Mouse (Mus musculus): ENCODE data around the gene Sgk2. TPM values are rescaled to one million over a fixed set of nuclear protein-coding genes. Genes with fewer than 3 reads are reported as not detected.

The Sgk2 gene
- polyA plus RNA-seq, 1 experiment from 2014 or later = not detected

DNA sequence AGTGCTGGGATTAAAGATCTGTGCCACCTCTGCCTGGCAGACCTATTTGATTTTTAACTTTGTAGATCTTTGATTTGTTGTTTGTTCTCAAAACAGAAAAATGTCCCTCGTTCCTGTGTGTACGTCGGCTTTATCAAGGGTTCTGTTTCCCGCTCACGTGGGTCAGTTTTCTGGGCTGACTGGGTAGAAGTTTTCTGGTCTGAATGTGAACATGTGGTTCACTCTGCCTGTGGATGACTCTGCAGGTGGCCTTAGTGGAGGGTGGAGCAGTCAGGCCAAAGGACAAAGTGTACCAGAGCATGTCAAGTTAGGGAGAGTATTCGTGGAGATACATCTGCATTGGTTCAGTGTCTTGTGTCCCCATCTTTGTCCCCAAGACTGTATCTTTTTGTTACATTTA, 2.7 kb upstream of the Sgk2 start:
- Histone ChIP-seq H3K36me3 (ENCODE audit: control insufficient read depth, insufficient read depth) (no peaks in the 10 kb centered on the region), H3K4me3 (replicated peaks; ENCODE audit: low read length) (no peak overlapping the region), H3K27me3 (replicated peaks; ENCODE audit: control insufficient read depth, insufficient read depth, low read length) (no peaks in the 10 kb centered on the region), H3K9ac (replicated peaks; ENCODE audit: low read depth, low read length) (no peak overlapping the region), H3K4me2 (ENCODE audit: low read length) (no peak overlapping the region), H3K27ac (ENCODE audit: low read length) (no peak overlapping the region), H3K4me1 (replicated peaks; ENCODE audit: control insufficient read depth, insufficient read depth, low read length) (0 out of 2 replicates have a peak, but pooled peaks cover 3% of the 10 kb centered on the region), H3K9me3 (ENCODE audit: control insufficient read depth, low read length) (no peaks in the 10 kb centered on the region)
- no peak for ATAC-seq
- WGBS = 90% methylated on average over 6 of the region's 6 CpGs

- Histone ChIP-seq H3K9me3 (ENCODE audit: control insufficient read depth, low read length) (no peaks in the 10 kb centered on the region), H3K4me3 (replicated peaks; ENCODE audit: low read length) (no peak overlapping the region), H3K9ac (replicated peaks; ENCODE audit: low read depth, low read length) (no peak overlapping the region), H3K27ac (ENCODE audit: low read length) (no peak overlapping the region), H3K27me3 (replicated peaks; ENCODE audit: control insufficient read depth, insufficient read depth, low read length) (no peaks in the 10 kb centered on the region), H3K4me2 (ENCODE audit: low read length) (no peak overlapping the region), H3K4me1 (replicated peaks; ENCODE audit: control insufficient read depth, insufficient read depth, low read length) (0 out of 2 replicates have a peak, but pooled peaks cover 3% of the 10 kb centered on the region), H3K36me3 (ENCODE audit: control insufficient read depth, insufficient read depth) (no peaks in the 10 kb centered on the region)
- no peak for ATAC-seq
- WGBS = 29% methylated on average over 3 of the region's 3 CpGs
These were observed 1.2 kb upstream of the Sgk2 start for GRCm38 (mm10) chr2:162985923-162986322.

DNA sequence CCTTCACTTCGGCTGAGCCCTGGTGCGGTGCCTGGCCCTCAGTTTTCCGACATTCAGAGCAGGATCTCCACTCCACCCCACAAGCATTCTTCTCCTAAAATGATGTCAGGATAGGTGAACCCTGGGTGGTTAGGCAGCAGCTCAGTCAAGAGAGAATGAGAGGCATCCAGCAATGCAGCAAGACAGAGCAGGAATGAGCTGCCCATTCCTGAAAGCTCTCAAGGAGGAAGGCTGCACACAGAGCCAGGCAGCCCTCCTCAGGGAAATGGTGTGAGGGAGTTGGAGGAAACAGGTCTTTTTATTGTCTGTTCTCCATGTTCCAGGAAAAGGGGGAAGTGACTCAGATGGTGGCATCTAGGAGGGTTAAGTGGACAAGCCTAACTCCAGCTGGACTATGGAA, 366 bp upstream of the Sgk2 start:
- H3K36me3 ChIP-seq (ENCODE audit: control insufficient read depth, insufficient read depth) = no peaks in the 10 kb centered on the region
- no peak overlapping the region for H3K4me2 ChIP-seq (ENCODE audit: low read length)
- no peaks in the 10 kb centered on the region for H3K27me3 ChIP-seq (replicated peaks; ENCODE audit: control insufficient read depth, insufficient read depth, low read length)
- H3K9me3 ChIP-seq (ENCODE audit: control insufficient read depth, low read length) = no peaks in the 10 kb centered on the region
- no peak overlapping the region for H3K4me3 ChIP-seq (replicated peaks; ENCODE audit: low read length)
- WGBS = 92% methylated on average over 3 of the region's 3 CpGs
- H3K4me1 ChIP-seq (replicated peaks; ENCODE audit: control insufficient read depth, insufficient read depth, low read length) = 0 out of 2 replicates have a peak, but pooled peaks cover 3% of the 10 kb centered on the region
- H3K27ac ChIP-seq (ENCODE audit: low read length) = no peak overlapping the region
- no peak overlapping the region for H3K9ac ChIP-seq (replicated peaks; ENCODE audit: low read depth, low read length)
- ATAC-seq = no peak

DNA sequence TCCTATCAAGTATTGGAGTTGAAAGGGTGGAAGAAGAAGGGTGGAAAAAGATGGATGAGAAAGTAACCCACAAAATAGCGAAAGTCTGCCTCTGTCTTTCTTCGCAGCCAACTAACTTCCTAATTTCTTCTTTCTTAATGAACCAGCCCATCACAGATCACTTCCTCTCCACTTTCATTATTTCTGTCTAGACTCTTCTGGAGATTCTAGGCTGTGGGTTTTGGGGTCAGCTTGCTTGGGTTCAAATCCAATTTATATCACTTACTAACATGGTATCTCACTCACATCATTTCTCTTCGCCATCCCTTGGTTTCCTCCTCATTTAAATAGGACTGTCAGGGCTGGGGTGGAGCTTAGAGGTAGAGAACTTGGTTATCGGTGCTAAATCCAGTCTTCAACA, 1.1 kb downstream of the Sgk2 start:
- 86% methylated on average over 4 of the region's 4 CpGs for WGBS
- no peaks in the 10 kb centered on the region for H3K9me3 ChIP-seq (ENCODE audit: control insufficient read depth, low read length)
- no peak overlapping the region for H3K27ac ChIP-seq (ENCODE audit: low read length)

GRCm38 (mm10) chr2:162991394-162992083, 4.4 kb downstream of the Sgk2 start:
- no peak for ATAC-seq
- no peaks in the 10 kb centered on the region for H3K9me3 ChIP-seq (ENCODE audit: control insufficient read depth, low read length)
- H3K36me3 ChIP-seq (ENCODE audit: control insufficient read depth, insufficient read depth) = no peaks in the 10 kb centered on the region
- no peak overlapping the region for H3K4me3 ChIP-seq (replicated peaks; ENCODE audit: low read length)
- H3K4me2 ChIP-seq (ENCODE audit: low read length) = no peak overlapping the region
- H3K9ac ChIP-seq (replicated peaks; ENCODE audit: low read depth, low read length) = no peak overlapping the region
- H3K4me1 ChIP-seq (replicated peaks; ENCODE audit: control insufficient read depth, insufficient read depth, low read length) = no peaks in the 10 kb centered on the region
- 25% methylated on average over 6 of the region's 6 CpGs for WGBS
- H3K27me3 ChIP-seq (replicated peaks; ENCODE audit: control insufficient read depth, insufficient read depth, low read length) = no peaks in the 10 kb centered on the region
- H3K27ac ChIP-seq (ENCODE audit: low read length) = no peak overlapping the region

More for the DNA sequence above, 1.1 kb downstream of the Sgk2 start:
- no peak for ATAC-seq
- Histone ChIP-seq H3K36me3 (ENCODE audit: control insufficient read depth, insufficient read depth) (no peaks in the 10 kb centered on the region), H3K27me3 (replicated peaks; ENCODE audit: control insufficient read depth, insufficient read depth, low read length) (no peaks in the 10 kb centered on the region), H3K4me1 (replicated peaks; ENCODE audit: control insufficient read depth, insufficient read depth, low read length) (0 out of 2 replicates have a peak, but pooled peaks cover 3% of the 10 kb centered on the region), H3K4me2 (ENCODE audit: low read length) (no peak overlapping the region), H3K4me3 (replicated peaks; ENCODE audit: low read length) (no peak overlapping the region), H3K9ac (replicated peaks; ENCODE audit: low read depth, low read length) (no peak overlapping the region)

- H3K36me3 ChIP-seq (ENCODE audit: control insufficient read depth, insufficient read depth) = no peaks in the 10 kb centered on the region
- no peaks in the 10 kb centered on the region for H3K9me3 ChIP-seq (ENCODE audit: control insufficient read depth, low read length)
- H3K4me1 ChIP-seq (replicated peaks; ENCODE audit: control insufficient read depth, insufficient read depth, low read length) = no peaks in the 10 kb centered on the region
These were observed 4.9 kb downstream of the Sgk2 start for GRCm38 (mm10) chr2:162992084-162992437.

DNA sequence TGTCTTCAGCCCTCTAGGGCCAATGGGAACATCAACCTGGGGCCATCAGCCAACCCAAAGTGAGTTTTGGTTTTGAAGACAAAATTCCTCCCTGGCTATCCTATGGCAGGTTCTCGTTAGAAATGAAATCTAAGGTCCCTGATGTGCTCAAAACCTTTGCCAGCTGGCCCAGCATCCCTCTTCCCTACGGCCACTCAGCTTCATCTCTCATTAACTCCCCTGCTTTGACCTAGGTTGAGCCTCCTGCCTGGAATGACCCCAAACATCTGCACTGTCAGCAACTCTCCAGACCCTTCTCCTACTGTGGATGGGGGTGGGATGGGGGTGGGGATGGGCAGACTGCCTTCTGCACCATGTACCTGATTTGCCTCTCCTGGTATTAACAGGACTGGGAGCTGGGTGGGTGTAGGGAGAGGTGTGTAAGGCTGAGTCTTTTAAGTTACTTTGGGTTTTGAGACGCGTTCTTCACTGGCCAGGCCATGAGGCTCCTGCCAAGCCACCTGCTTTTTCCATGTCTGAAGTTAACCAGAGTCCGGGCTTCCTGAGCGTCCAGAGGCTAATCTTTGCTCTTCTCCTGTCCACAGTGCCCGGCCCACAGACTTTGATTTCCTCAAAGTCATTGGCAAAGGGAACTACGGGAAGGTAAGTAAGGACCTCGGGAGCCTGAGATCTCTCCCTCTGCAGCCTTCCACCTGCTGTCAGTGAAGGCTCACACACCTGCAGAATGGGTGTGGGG, 6.9 kb downstream of the Sgk2 start:
- H3K27me3 ChIP-seq (replicated peaks; ENCODE audit: control insufficient read depth, insufficient read depth, low read length) = no peaks in the 10 kb centered on the region
- WGBS = 78% methylated on average over 9 of the region's 9 CpGs
- no peaks in the 10 kb centered on the region for H3K36me3 ChIP-seq (ENCODE audit: control insufficient read depth, insufficient read depth)
- H3K4me1 ChIP-seq (replicated peaks; ENCODE audit: control insufficient read depth, insufficient read depth, low read length) = no peaks in the 10 kb centered on the region
- ATAC-seq = no peak
- H3K4me2 ChIP-seq (ENCODE audit: low read length) = no peak overlapping the region
- H3K9me3 ChIP-seq (ENCODE audit: control insufficient read depth, low read length) = no peaks in the 10 kb centered on the region
- no peak overlapping the region for H3K4me3 ChIP-seq (replicated peaks; ENCODE audit: low read length)
- H3K9ac ChIP-seq (replicated peaks; ENCODE audit: low read depth, low read length) = no peak overlapping the region
- no peak overlapping the region for H3K27ac ChIP-seq (ENCODE audit: low read length)

More at GRCm38 (mm10) chr2:162992084-162992437, 4.9 kb downstream of the Sgk2 start:
- no peak for ATAC-seq
- H3K9ac ChIP-seq (replicated peaks; ENCODE audit: low read depth, low read length) = no peak overlapping the region
- H3K27ac ChIP-seq (ENCODE audit: low read length) = no peak overlapping the region
- H3K27me3 ChIP-seq (replicated peaks; ENCODE audit: control insufficient read depth, insufficient read depth, low read length) = no peaks in the 10 kb centered on the region
- no peak overlapping the region for H3K4me2 ChIP-seq (ENCODE audit: low read length)
- H3K4me3 ChIP-seq (replicated peaks; ENCODE audit: low read length) = no peak overlapping the region

GRCm38 (mm10) chr2:162998528-162999230, 11.5 kb downstream of the Sgk2 start:
- 32% methylated on average over 18 of the region's 18 CpGs for WGBS
- H3K4me2 ChIP-seq (ENCODE audit: low read length) = peak overlapping the region; percentile 30
- H3K4me3 ChIP-seq (replicated peaks; ENCODE audit: low read length) = 0 out of 2 replicates have a peak overlapping the region, but pooled peaks have one; percentile 3
- H3K9ac ChIP-seq (replicated peaks; ENCODE audit: low read depth, low read length) = no peak overlapping the region
- H3K27ac ChIP-seq (ENCODE audit: low read length) = no peak overlapping the region
- no peaks in the 10 kb centered on the region for H3K4me1 ChIP-seq (replicated peaks; ENCODE audit: control insufficient read depth, insufficient read depth, low read length)
- no peaks in the 10 kb centered on the region for H3K36me3 ChIP-seq (ENCODE audit: control insufficient read depth, insufficient read depth)
- H3K9me3 ChIP-seq (ENCODE audit: control insufficient read depth, low read length) = no peaks in the 10 kb centered on the region
- ATAC-seq = peak; percentile 76
- no peaks in the 10 kb centered on the region for H3K27me3 ChIP-seq (replicated peaks; ENCODE audit: control insufficient read depth, insufficient read depth, low read length)

DNA sequence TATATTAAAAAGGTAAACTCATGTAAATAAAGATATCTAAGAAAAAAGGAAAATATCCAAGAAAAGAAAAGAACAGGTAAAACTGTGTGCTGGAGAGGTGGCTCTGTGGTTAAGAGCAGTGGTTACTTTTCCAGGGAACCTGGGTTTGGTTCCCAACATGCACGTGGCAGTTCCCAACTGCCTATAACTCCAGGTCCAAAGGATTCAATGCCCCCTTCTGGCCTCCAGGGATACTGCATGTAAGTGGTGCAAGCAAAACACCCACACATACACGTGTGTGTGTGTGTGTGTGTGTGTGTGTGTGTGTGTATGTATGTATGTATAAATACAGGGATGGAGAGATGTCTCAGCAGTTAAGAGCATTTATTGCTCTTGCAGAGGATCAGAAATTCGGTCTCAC, 12.6 kb downstream of the Sgk2 start:
- no peak overlapping the region for H3K9ac ChIP-seq (replicated peaks; ENCODE audit: low read depth, low read length)
- H3K4me3 ChIP-seq (replicated peaks; ENCODE audit: low read length) = no peak overlapping the region
- H3K27ac ChIP-seq (ENCODE audit: low read length) = no peak overlapping the region
- WGBS = 33% methylated on average over 3 of the region's 3 CpGs
- no peak overlapping the region for H3K4me2 ChIP-seq (ENCODE audit: low read length)
- H3K4me1 ChIP-seq (replicated peaks; ENCODE audit: control insufficient read depth, insufficient read depth, low read length) = no peaks in the 10 kb centered on the region
- H3K36me3 ChIP-seq (ENCODE audit: control insufficient read depth, insufficient read depth) = no peaks in the 10 kb centered on the region
- H3K27me3 ChIP-seq (replicated peaks; ENCODE audit: control insufficient read depth, insufficient read depth, low read length) = no peaks in the 10 kb centered on the region
- ATAC-seq = no peak
- H3K9me3 ChIP-seq (ENCODE audit: control insufficient read depth, low read length) = no peaks in the 10 kb centered on the region

Data from forebrain, embryonic 16.5 days (tissue).